Mouse (Mus musculus): Measurements from ENCODE around the gene Ccdc36. TPM values are rescaled to one million over a fixed set of nuclear protein-coding genes. Genes with fewer than 3 reads are reported as not detected.

The Ccdc36 gene
- polyA plus RNA-seq, 1 experiment from 2014 or later = 1.6 TPM

DNA sequence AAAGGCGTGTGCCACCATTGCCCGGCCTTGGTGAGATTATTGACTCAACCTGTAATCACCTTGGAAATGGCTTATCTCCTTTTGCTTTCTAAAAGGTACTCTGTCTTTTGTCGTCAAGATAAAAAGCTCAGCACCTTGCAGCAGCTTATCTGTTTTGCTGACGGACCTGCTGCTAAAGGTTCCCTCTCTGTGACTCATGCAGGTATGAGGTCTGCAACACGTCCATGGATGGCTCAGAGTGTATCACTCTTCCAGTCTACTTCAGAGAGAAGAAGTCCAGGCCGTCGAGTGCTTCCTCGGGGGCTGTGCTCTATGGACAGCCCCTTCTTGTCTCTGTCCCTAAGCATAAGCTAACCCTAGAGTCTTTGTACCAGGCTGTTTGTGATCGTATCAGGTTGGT lies 50.0 kb downstream of the Ccdc36 start:
- Histone ChIP-seq H3K4me2 (ENCODE audit: low read length) (no peak overlapping the region), H3K9me3 (ENCODE audit: control insufficient read depth, low read length) (no peaks in the 10 kb centered on the region), H3K4me3 (ENCODE audit: low read length) (no peak overlapping the region), H3K27me3 (replicated peaks; ENCODE audit: control insufficient read depth, insufficient read depth, low read length) (no peaks in the 10 kb centered on the region), H3K4me1 (ENCODE audit: control insufficient read depth, insufficient read depth, low read depth, low read length) (no peaks in the 10 kb centered on the region), H3K36me3 (ENCODE audit: control insufficient read depth, insufficient read depth, low read length) (peaks cover 54% of the 10 kb centered on the region), H3K9ac (ENCODE audit: low read depth, low read length) (no peak overlapping the region), H3K27ac (ENCODE audit: low read depth, low read length) (no peak overlapping the region)
- 93% methylated on average over 9 of the region's 9 CpGs for WGBS
- no peak for ATAC-seq

Other genes starting within 250 kb of the Ccdc36 start
- gene Bsn, start 238.1 kb downstream of the Ccdc36 start, polyA plus RNA-seq (2015; fragmentation: Nextera tagmentation; extraction: Ambion mirVana) = 8.7 and 9.5 TPM in 2 replicates
- gene Dag1, start 164.5 kb downstream of the Ccdc36 start, polyA plus RNA-seq (2015; fragmentation: Nextera tagmentation; extraction: Ambion mirVana) = 75.4 and 90.0 TPM in 2 replicates
- gene Nicn1, start 138.1 kb downstream of the Ccdc36 start, polyA plus RNA-seq (2015; fragmentation: Nextera tagmentation; extraction: Ambion mirVana) = 142 and 145 TPM in 2 replicates
- gene Amt, start 131.6 kb downstream of the Ccdc36 start, polyA plus RNA-seq (2015; fragmentation: Nextera tagmentation; extraction: Ambion mirVana) = 23.3 and 26.3 TPM in 2 replicates
- 278 TPM in 2 replicates for gene Rhoa, start 122.4 kb downstream of the Ccdc36 start, polyA plus RNA-seq (2015; fragmentation: Nextera tagmentation; extraction: Ambion mirVana)
- gene Tcta, start 122.3 kb downstream of the Ccdc36 start, polyA plus RNA-seq (2015; fragmentation: Nextera tagmentation; extraction: Ambion mirVana) = 51.6 and 57.2 TPM in 2 replicates
- gene Gpx1, start 89.6 kb downstream of the Ccdc36 start, polyA plus RNA-seq (2015; fragmentation: Nextera tagmentation; extraction: Ambion mirVana) = 451 and 453 TPM in 2 replicates
- gene Usp4, start 80.6 kb downstream of the Ccdc36 start, polyA plus RNA-seq (2015; fragmentation: Nextera tagmentation; extraction: Ambion mirVana) = 116 and 127 TPM in 2 replicates
- 1.5 and 2.7 TPM in 2 replicates for gene 1700102P08Rik, start 35.7 kb downstream of the Ccdc36 start, polyA plus RNA-seq (2015; fragmentation: Nextera tagmentation; extraction: Ambion mirVana)
- not detected in 2 replicates for gene BC048562, start 8.0 kb upstream of the Ccdc36 start, polyA plus RNA-seq (2015; fragmentation: Nextera tagmentation; extraction: Ambion mirVana)
- gene Ccdc71, start 32.0 kb upstream of the Ccdc36 start, polyA plus RNA-seq (2015; fragmentation: Nextera tagmentation; extraction: Ambion mirVana) = 57.6 and 68.3 TPM in 2 replicates
- 54.8 and 68.6 TPM in 2 replicates for gene Klhdc8b, start 33.1 kb upstream of the Ccdc36 start, polyA plus RNA-seq (2015; fragmentation: Nextera tagmentation; extraction: Ambion mirVana)
- gene Lamb2, start 51.3 kb upstream of the Ccdc36 start, polyA plus RNA-seq (2015; fragmentation: Nextera tagmentation; extraction: Ambion mirVana) = 17.1 and 26.5 TPM in 2 replicates
- gene Usp19, start 62.1 kb upstream of the Ccdc36 start, polyA plus RNA-seq (2015; fragmentation: Nextera tagmentation; extraction: Ambion mirVana) = 56.3 and 71.4 TPM in 2 replicates
- 62.3 and 64.6 TPM in 2 replicates for gene Qars, start 79.2 kb upstream of the Ccdc36 start, polyA plus RNA-seq (2015; fragmentation: Nextera tagmentation; extraction: Ambion mirVana)
- 106 and 126 TPM in 2 replicates for gene Qrich1, start 88.3 kb upstream of the Ccdc36 start, polyA plus RNA-seq (2015; fragmentation: Nextera tagmentation; extraction: Ambion mirVana)
- 101 and 110 TPM in 2 replicates for gene Impdh2, start 131.8 kb upstream of the Ccdc36 start, polyA plus RNA-seq (2015; fragmentation: Nextera tagmentation; extraction: Ambion mirVana)
- 71.8 and 78.2 TPM in 2 replicates for gene Ndufaf3, start 138.9 kb upstream of the Ccdc36 start, polyA plus RNA-seq (2015; fragmentation: Nextera tagmentation; extraction: Ambion mirVana)
- 328 and 331 TPM in 2 replicates for gene Dalrd3, start 141.4 kb upstream of the Ccdc36 start, polyA plus RNA-seq (2015; fragmentation: Nextera tagmentation; extraction: Ambion mirVana)
- 326 and 352 TPM in 2 replicates for gene Wdr6, start 150.3 kb upstream of the Ccdc36 start, polyA plus RNA-seq (2015; fragmentation: Nextera tagmentation; extraction: Ambion mirVana)
- gene P4htm, start 169.2 kb upstream of the Ccdc36 start, polyA plus RNA-seq (2015; fragmentation: Nextera tagmentation; extraction: Ambion mirVana) = 40.1 and 40.2 TPM in 2 replicates
- gene Arih2, start 220.9 kb upstream of the Ccdc36 start, polyA plus RNA-seq (2015; fragmentation: Nextera tagmentation; extraction: Ambion mirVana) = 44.6 and 48.0 TPM in 2 replicates
- 48.7 and 51.3 TPM in 2 replicates for gene Slc25a20, start 233.6 kb upstream of the Ccdc36 start, polyA plus RNA-seq (2015; fragmentation: Nextera tagmentation; extraction: Ambion mirVana)

Data from hindbrain, embryonic 16.5 days (tissue).